Mouse (Mus musculus) limb, embryonic 13.5 days (tissue): Measurements from ENCODE around the gene Mcoln2. TPM values are rescaled to one million over a fixed set of nuclear protein-coding genes. Genes with fewer than 3 reads are reported as not detected.

Source experiments
- ATAC-seq: fragments of 200-750 bp; cut with Nextera tagmentation; 2 replicates; pipeline ENCODE4 v1.8.0; 2017; ENCODE audit warnings: low read depth, moderate number of reproducible peaks, moderate TSS enrichment; ENCODE audit not compliant: low FRiP score
- H3K27ac ChIP-seq: fragments of 300-500 bp; sonication (generic); 2 replicates; pipeline ENCODE4 v1.5.1; 2015; ENCODE audit warnings: inconsistent platforms, mild to moderate bottlenecking, moderate library complexity
- H3K27me3 ChIP-seq: fragments of 300-500 bp; sonication (generic); 2 replicates; pipeline ENCODE4 v1.6.1; 2015; ENCODE audit warnings: mild to moderate bottlenecking, inconsistent platforms
- H3K36me3 ChIP-seq: fragments of 300-500 bp; sonication (generic); 2 replicates; pipeline ENCODE4 v1.6.1; 2015; ENCODE audit warnings: inconsistent platforms, mild to moderate bottlenecking, moderate library complexity
- H3K4me1 ChIP-seq: fragments of 300-500 bp; sonication (generic); 2 replicates; pipeline ENCODE4 v1.6.1; 2015; ENCODE audit warnings: inconsistent platforms
- H3K4me2 ChIP-seq: fragments of 300-500 bp; sonication (generic); replicated peaks from 2 replicates; pipeline ENCODE4 v1.6.1; 2015; ENCODE audit warnings: inconsistent platforms, mild to moderate bottlenecking, moderate library complexity
- H3K4me3 ChIP-seq: fragments of 300-500 bp; sonication (generic); 2 replicates; pipeline ENCODE4 v1.5.1; 2015; ENCODE audit warnings: moderate library complexity, mild to moderate bottlenecking, inconsistent platforms
- H3K9ac ChIP-seq: fragments of 300-500 bp; sonication (generic); 2 replicates; pipeline ENCODE4 v1.6.1; 2015; ENCODE audit warnings: mild to moderate bottlenecking, inconsistent platforms
- H3K9me3 ChIP-seq: fragments of 300-500 bp; sonication (generic); 2 replicates; pipeline ENCODE4 v1.6.1; 2016; ENCODE audit warnings: inconsistent platforms
- WGBS: fragments of 180-500 bp; shearing (Covaris S2); methylation state at CpG from one replicate; pipeline ENCODE4 v1.1.7; 2015; 5-methylcytosine and 5-hydroxymethylcytosine counted together
- polyA plus RNA-seq: library from polyadenylated mRNA; unstranded; fragments of >200 nt; fragmentation: Nextera tagmentation; extraction: Ambion mirVana; gene quantifications from 2 replicates; pipeline ENCODE4 v1.2.1, GENCODE M21; 2015

Gene Mcoln2
- polyA plus RNA-seq, 1 experiment from 2014 or later, result 2.4 TPM

- Histone ChIP-seq H3K36me3 (no peaks in the 10 kb centered on the region), H3K27me3 (no peaks in the 10 kb centered on the region), H3K9me3 (no peaks in the 10 kb centered on the region), H3K4me3 (no peak overlapping the region), H3K4me2 (no peak overlapping the region), H3K27ac (no peak overlapping the region), H3K4me1 (0 out of 2 replicates have a peak, but pooled peaks cover 7% of the 10 kb centered on the region), H3K9ac (no peak overlapping the region)
- ATAC-seq, result no peak
- 88% methylated on average over 4 of the region's 4 CpGs for WGBS
Measured at GRCm38 (mm10) chr3:146169356-146169755, 19.7 kb downstream of the Mcoln2 start.

- no peak for ATAC-seq
- no peak overlapping the region for H3K9ac ChIP-seq
Measured at GRCm38 (mm10) chr3:146173030-146173429, 23.4 kb downstream of the Mcoln2 start.

GRCm38 (mm10) chr3:146174215-146174614, 24.6 kb downstream of the Mcoln2 start:
- Histone ChIP-seq H3K36me3 (no peaks in the 10 kb centered on the region), H3K4me1 (no peaks in the 10 kb centered on the region), H3K27ac (no peak overlapping the region), H3K9me3 (no peaks in the 10 kb centered on the region), H3K9ac (no peak overlapping the region), H3K4me2 (no peak overlapping the region), H3K27me3 (no peaks in the 10 kb centered on the region), H3K4me3 (no peak overlapping the region)
- WGBS, result 90% methylated on average over 9 of the region's 9 CpGs
- ATAC-seq, result no peak

More at GRCm38 (mm10) chr3:146173030-146173429, 23.4 kb downstream of the Mcoln2 start:
- Histone ChIP-seq H3K4me1 (no peaks in the 10 kb centered on the region), H3K9me3 (no peaks in the 10 kb centered on the region), H3K4me3 (no peak overlapping the region), H3K4me2 (no peak overlapping the region), H3K27ac (no peak overlapping the region), H3K36me3 (no peaks in the 10 kb centered on the region), H3K27me3 (no peaks in the 10 kb centered on the region)
- 65% methylated on average over 5 of the region's 5 CpGs for WGBS

- no peak for ATAC-seq
- Histone ChIP-seq H3K4me1 (no peaks in the 10 kb centered on the region), H3K9ac (no peak overlapping the region), H3K27me3 (no peaks in the 10 kb centered on the region), H3K27ac (no peak overlapping the region), H3K9me3 (no peaks in the 10 kb centered on the region), H3K36me3 (no peaks in the 10 kb centered on the region), H3K4me2 (peak overlapping the region; percentile 61; the same call in 1 of the 2 replicates), H3K4me3 (no peak overlapping the region)
- 81% methylated on average over 7 of the region's 7 CpGs for WGBS
Measured at GRCm38 (mm10) chr3:146177295-146177694, 27.7 kb downstream of the Mcoln2 start.

GRCm38 (mm10) chr3:146177748-146178582, 28.3 kb downstream of the Mcoln2 start:
- H3K27ac ChIP-seq, result no peak overlapping the region
- peak overlapping the region; percentile 48 for H3K9ac ChIP-seq
- no peaks in the 10 kb centered on the region for H3K9me3 ChIP-seq
- H3K36me3 ChIP-seq, result no peaks in the 10 kb centered on the region
- H3K4me1 ChIP-seq, result no peaks in the 10 kb centered on the region
- peak overlapping the region; percentile 61 for H3K4me2 ChIP-seq
- peak; percentile 66 for ATAC-seq
- no peaks in the 10 kb centered on the region for H3K27me3 ChIP-seq
- 3% methylated on average over 16 of the region's 16 CpGs for WGBS
- peak overlapping the region; percentile 31 for H3K4me3 ChIP-seq

- Histone ChIP-seq H3K4me3 (no peak overlapping the region), H3K4me1 (no peaks in the 10 kb centered on the region), H3K27me3 (peaks cover 13% of the 10 kb centered on the region; the same call in 1 of the 2 replicates), H3K27ac (no peak overlapping the region), H3K4me2 (no peak overlapping the region), H3K9ac (no peak overlapping the region), H3K36me3 (no peaks in the 10 kb centered on the region), H3K9me3 (no peaks in the 10 kb centered on the region)
- 38% methylated on average over 2 of the region's 2 CpGs for WGBS
- ATAC-seq, result no peak
Measured at GRCm38 (mm10) chr3:146180341-146180740, 30.7 kb downstream of the Mcoln2 start.

GRCm38 (mm10) chr3:146180986-146181385, 31.4 kb downstream of the Mcoln2 start:
- Histone ChIP-seq H3K4me2 (no peak overlapping the region), H3K4me3 (no peak overlapping the region), H3K9me3 (no peaks in the 10 kb centered on the region), H3K9ac (no peak overlapping the region), H3K27ac (no peak overlapping the region), H3K4me1 (no peaks in the 10 kb centered on the region), H3K36me3 (no peaks in the 10 kb centered on the region), H3K27me3 (peaks cover 13% of the 10 kb centered on the region; the same call in 1 of the 2 replicates)
- no peak for ATAC-seq
- 41% methylated on average over 3 of the region's 3 CpGs for WGBS

- 0 out of 2 replicates have a peak, but pooled peaks have one; percentile 62 for ATAC-seq
- H3K27me3 ChIP-seq, result peaks cover 13% of the 10 kb centered on the region; the same call in 1 of the 2 replicates
- no peaks in the 10 kb centered on the region for H3K9me3 ChIP-seq
- H3K9ac ChIP-seq, result no peak overlapping the region
- H3K36me3 ChIP-seq, result no peaks in the 10 kb centered on the region
- no peaks in the 10 kb centered on the region for H3K4me1 ChIP-seq
- 33% methylated on average over 13 of the region's 13 CpGs for WGBS
- no peak overlapping the region for H3K4me2 ChIP-seq
- no peak overlapping the region for H3K4me3 ChIP-seq
- no peak overlapping the region for H3K27ac ChIP-seq
Measured at GRCm38 (mm10) chr3:146184992-146185657, 35.5 kb downstream of the Mcoln2 start.

- Histone ChIP-seq H3K4me1 (no peaks in the 10 kb centered on the region), H3K9ac (no peak overlapping the region), H3K36me3 (no peaks in the 10 kb centered on the region), H3K4me3 (no peak overlapping the region), H3K27me3 (peaks cover 13% of the 10 kb centered on the region; the same call in 1 of the 2 replicates), H3K27ac (no peak overlapping the region), H3K9me3 (no peaks in the 10 kb centered on the region), H3K4me2 (no peak overlapping the region)
- WGBS, result 76% methylated on average over 10 of the region's 10 CpGs
- ATAC-seq, result no peak
Measured at GRCm38 (mm10) chr3:146186033-146186432, 36.4 kb downstream of the Mcoln2 start.

- no peak for ATAC-seq
- no peaks in the 10 kb centered on the region for H3K36me3 ChIP-seq
- no peaks in the 10 kb centered on the region; the same call in 1 of the 2 replicates for H3K27me3 ChIP-seq
- WGBS, result 68% methylated on average over 10 of the region's 10 CpGs
- H3K9me3 ChIP-seq, result no peaks in the 10 kb centered on the region
- no peak overlapping the region for H3K4me3 ChIP-seq
- H3K27ac ChIP-seq, result no peak overlapping the region
- H3K4me1 ChIP-seq, result no peaks in the 10 kb centered on the region
- H3K4me2 ChIP-seq, result no peak overlapping the region
- H3K9ac ChIP-seq, result no peak overlapping the region
Measured at GRCm38 (mm10) chr3:146189933-146190332, 40.3 kb downstream of the Mcoln2 start.

- H3K27ac ChIP-seq, result no peak overlapping the region
- WGBS, result 83% methylated on average over 1 of the region's 1 CpGs
- H3K4me2 ChIP-seq, result no peak overlapping the region
- no peaks in the 10 kb centered on the region for H3K4me1 ChIP-seq
- ATAC-seq, result no peak
- no peaks in the 10 kb centered on the region for H3K36me3 ChIP-seq
- no peaks in the 10 kb centered on the region; the same call in 1 of the 2 replicates for H3K27me3 ChIP-seq
- no peaks in the 10 kb centered on the region for H3K9me3 ChIP-seq
- no peak overlapping the region for H3K4me3 ChIP-seq
- H3K9ac ChIP-seq, result no peak overlapping the region
Measured at GRCm38 (mm10) chr3:146192507-146192906, 42.9 kb downstream of the Mcoln2 start.

- no peak overlapping the region for H3K27ac ChIP-seq
Measured at GRCm38 (mm10) chr3:146195153-146195552, 45.5 kb downstream of the Mcoln2 start.

More at GRCm38 (mm10) chr3:146195153-146195552, 45.5 kb downstream of the Mcoln2 start:
- Histone ChIP-seq H3K4me3 (no peak overlapping the region), H3K27me3 (no peaks in the 10 kb centered on the region; the same call in 1 of the 2 replicates), H3K9me3 (no peaks in the 10 kb centered on the region), H3K9ac (no peak overlapping the region), H3K4me1 (no peaks in the 10 kb centered on the region), H3K36me3 (no peaks in the 10 kb centered on the region), H3K4me2 (no peak overlapping the region)
- 84% methylated on average over 5 of the region's 5 CpGs for WGBS
- ATAC-seq, result no peak
